Mouse (Mus musculus) embryonic facial prominence, embryonic 15.5 days (tissue): ENCODE measurements around the gene Olfr815. TPM values are rescaled to one million over a fixed set of nuclear protein-coding genes. Genes with fewer than 3 reads are reported as not detected.
"Not testable (repeated sequence)": the region's sequence is repeated elsewhere in the genome, so short reads cannot be mapped to it uniquely, and the experiment has no call there.

Source experiments
- ATAC-seq: fragments of 200-750 bp; cut with Nextera tagmentation; 2 replicates; pipeline ENCODE4 v1.8.0; 2017; ENCODE audit warnings: low read depth, moderate TSS enrichment; ENCODE audit not compliant: insufficient number of reproducible peaks, low FRiP score, low TSS enrichment
- H3K27ac ChIP-seq: fragments of 300-500 bp; sonication (generic); replicated peaks from 2 replicates; pipeline ENCODE4 v1.5.1; 2015; ENCODE audit warnings: mild to moderate bottlenecking, inconsistent platforms
- H3K27me3 ChIP-seq: fragments of 300-500 bp; sonication (generic); 2 replicates; pipeline ENCODE4 v1.6.1; 2015; ENCODE audit warnings: inconsistent platforms
- H3K36me3 ChIP-seq: fragments of 300-500 bp; sonication (generic); 2 replicates; pipeline ENCODE4 v1.6.1; 2015; ENCODE audit warnings: mild to moderate bottlenecking, inconsistent platforms
- H3K4me1 ChIP-seq: fragments of 300-500 bp; sonication (generic); 2 replicates; pipeline ENCODE4 v1.6.1; 2015; ENCODE audit warnings: inconsistent platforms
- H3K4me2 ChIP-seq: fragments of 300-500 bp; sonication (generic); replicated peaks from 2 replicates; pipeline ENCODE4 v1.6.1; 2015; ENCODE audit warnings: mild to moderate bottlenecking, inconsistent platforms
- H3K4me3 ChIP-seq: fragments of 300-500 bp; sonication (generic); replicated peaks from 2 replicates; pipeline ENCODE4 v1.5.1; 2015; ENCODE audit warnings: mild to moderate bottlenecking, inconsistent platforms
- H3K9ac ChIP-seq: fragments of 300-500 bp; sonication (generic); 2 replicates; pipeline ENCODE4 v1.6.1; 2015; ENCODE audit warnings: inconsistent platforms
- H3K9me3 ChIP-seq: fragments of 300-500 bp; sonication (generic); replicated peaks from 2 replicates; pipeline ENCODE4 v1.6.1; 2016; ENCODE audit warnings: inconsistent platforms
- WGBS: fragments of 180-500 bp; shearing (Covaris S2); methylation state at CpG from one replicate; pipeline ENCODE4 v1.1.7; 2015; 5-methylcytosine and 5-hydroxymethylcytosine counted together
- polyA plus RNA-seq: library from polyadenylated mRNA; unstranded; fragments of >200 nt; fragmentation: Nextera tagmentation; extraction: Ambion mirVana; gene quantifications from 2 replicates; pipeline ENCODE4 v1.2.1, GENCODE M21; 2015

The Olfr815 gene
- polyA plus RNA-seq = 0.17 TPM in 1 of 2 replicates, not detected in the other

DNA sequence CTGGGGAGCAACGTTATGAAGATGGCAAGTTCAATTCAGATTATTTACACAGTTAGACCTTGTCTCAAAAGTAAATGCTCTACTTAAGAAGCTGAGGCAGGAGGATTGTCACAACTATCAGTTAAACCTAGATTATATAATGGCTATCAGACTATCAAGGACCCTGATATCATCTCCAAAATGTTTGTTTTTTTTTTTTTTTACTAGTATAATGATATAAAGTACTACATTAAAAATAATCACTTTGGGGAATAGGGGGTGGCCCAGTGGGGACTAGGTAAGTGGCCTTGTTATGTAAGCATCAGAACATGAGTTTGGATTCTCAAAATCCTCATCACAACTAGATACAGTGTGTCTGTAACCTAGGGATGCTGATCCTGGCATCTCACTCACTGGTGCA lies at the start of gene Olfr815:
Gene Olfr815 (minus strand): TSS at position 101 of the 400 bp plus-strand sequence.
- ATAC-seq, H3K4me2 ChIP-seq: not testable (repeated sequence)
- WGBS = 64% methylated on average over 1 of the region's 1 CpGs

DNA sequence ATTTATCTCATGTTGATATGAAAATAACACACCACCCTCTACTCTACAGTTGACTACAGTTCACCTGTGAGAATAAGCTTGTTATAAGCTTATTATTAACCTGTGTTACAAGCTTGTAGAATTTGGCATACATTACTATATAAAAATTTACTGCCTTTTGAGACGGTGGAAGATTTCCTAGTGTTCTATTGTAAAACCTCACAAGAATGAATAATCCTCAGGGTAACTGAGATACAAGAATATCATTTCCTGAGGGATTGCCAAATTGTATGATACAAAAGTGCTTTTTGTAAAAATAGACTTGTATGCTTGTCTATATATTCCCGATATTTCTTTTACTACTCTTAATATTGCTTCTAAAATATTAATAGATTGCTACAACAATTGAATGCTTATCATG lies 43.3 kb upstream of the Olfr815 start, which contains the start of gene Olfr818:
Gene Olfr818 (minus strand): TSS at position 101 of the 400 bp plus-strand sequence.
- Histone ChIP-seq H3K4me3 (no peak within 1 kb of the TSS), H3K4me2 (no peak within 1 kb of the TSS), H3K9ac (no peak within 1 kb of the TSS), H3K9me3 (no peaks in the 10 kb centered on the region), H3K36me3 (no peaks in the 10 kb centered on the region), H3K27ac (no peak within 1 kb of the TSS), H3K27me3 (no peaks in the 10 kb centered on the region), H3K4me1 (no peaks in the 10 kb centered on the region)
- 96% methylated on average over 2 of the region's 2 CpGs for WGBS
- ATAC-seq = no peak

More for the DNA sequence above, at the start of gene Olfr815:
- not testable (repeated sequence) for H3K9me3 ChIP-seq, H3K4me3 ChIP-seq, H3K27me3 ChIP-seq, H3K27ac ChIP-seq, H3K4me1 ChIP-seq, H3K9ac ChIP-seq, H3K36me3 ChIP-seq

GRCm38 (mm10) chr10:129915497-129915896 lies 9.8 kb upstream of the Olfr815 start, which contains the start of gene Olfr816:
Gene Olfr816 (minus strand): TSS chr10:129915597.
- ATAC-seq = no peak
- no peak within 1 kb of the TSS for H3K4me2 ChIP-seq
- H3K9me3 ChIP-seq = no peaks in the 10 kb centered on the region
- no peak within 1 kb of the TSS for H3K9ac ChIP-seq
- H3K27me3 ChIP-seq = no peaks in the 10 kb centered on the region
- H3K4me1 ChIP-seq = no peaks in the 10 kb centered on the region
- no peak within 1 kb of the TSS for H3K4me3 ChIP-seq
- no peaks in the 10 kb centered on the region for H3K36me3 ChIP-seq
- H3K27ac ChIP-seq = no peak within 1 kb of the TSS
- 55% methylated on average over 1 of the region's 1 CpGs for WGBS

DNA sequence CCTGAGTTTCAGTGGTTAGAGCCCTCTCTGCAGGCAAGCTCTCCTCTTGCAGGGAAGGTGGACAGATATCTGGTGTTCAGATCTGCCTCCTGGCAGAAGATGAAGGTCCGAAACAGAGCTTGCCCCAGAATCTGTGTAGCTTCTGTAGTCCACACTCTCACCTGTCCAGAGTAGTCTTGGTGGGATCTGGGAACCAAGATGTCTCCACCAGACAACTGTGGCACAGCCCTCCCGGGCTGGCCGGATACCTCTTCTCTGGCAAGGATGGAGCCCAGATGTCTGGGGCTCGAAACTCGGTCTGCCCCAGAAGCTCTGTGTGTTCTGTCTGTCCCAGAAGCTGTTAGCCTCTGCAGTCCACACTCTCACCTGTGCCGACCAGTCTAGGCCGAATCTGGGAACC lies 19.7 kb downstream of the Olfr815 start:
- no peaks in the 10 kb centered on the region for H3K4me1 ChIP-seq
- WGBS = 84% methylated on average over 7 of the region's 7 CpGs
- no peak for ATAC-seq
- no peak overlapping the region for H3K4me3 ChIP-seq
- no peaks in the 10 kb centered on the region for H3K27me3 ChIP-seq
- H3K27ac ChIP-seq = no peak overlapping the region
- no peak overlapping the region for H3K9ac ChIP-seq
- no peaks in the 10 kb centered on the region for H3K9me3 ChIP-seq
- no peak overlapping the region for H3K4me2 ChIP-seq
- H3K36me3 ChIP-seq = no peaks in the 10 kb centered on the region

DNA sequence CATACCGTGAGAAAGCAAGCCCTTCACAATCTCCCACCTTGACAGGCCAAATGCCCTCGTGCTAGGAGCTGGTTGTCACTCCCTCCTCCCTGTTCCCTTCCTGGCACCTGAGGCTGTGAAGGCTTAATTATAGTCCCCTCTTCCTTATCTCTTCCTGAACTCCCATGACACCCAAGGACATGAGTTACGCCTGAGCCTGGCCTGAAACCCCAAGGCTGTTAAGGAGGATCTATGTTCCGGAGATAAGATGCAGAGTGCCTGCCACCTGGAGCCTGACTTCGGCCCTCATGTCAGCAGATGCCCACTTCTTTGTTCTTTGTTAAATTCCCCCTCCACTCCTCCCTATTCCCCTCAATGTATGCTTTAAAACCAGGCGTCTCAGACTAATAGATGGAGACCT lies 20.2 kb downstream of the Olfr815 start:
- not testable (repeated sequence) for H3K4me2 ChIP-seq, ATAC-seq, H3K4me3 ChIP-seq, H3K4me1 ChIP-seq, H3K27ac ChIP-seq, H3K9ac ChIP-seq, H3K36me3 ChIP-seq, H3K27me3 ChIP-seq, H3K9me3 ChIP-seq
- 76% methylated on average over 6 of the region's 6 CpGs for WGBS

GRCm38 (mm10) chr10:129879751-129880150 lies 25.9 kb downstream of the Olfr815 start, which contains the start of gene Olfr814:
Gene Olfr814 (minus strand): TSS chr10:129879851.
- H3K27ac ChIP-seq, H3K36me3 ChIP-seq, H3K4me3 ChIP-seq, H3K9me3 ChIP-seq, H3K4me1 ChIP-seq, H3K9ac ChIP-seq, H3K4me2 ChIP-seq, H3K27me3 ChIP-seq, ATAC-seq: not testable (repeated sequence)
- 63% methylated on average over 1 of the region's 1 CpGs for WGBS

DNA sequence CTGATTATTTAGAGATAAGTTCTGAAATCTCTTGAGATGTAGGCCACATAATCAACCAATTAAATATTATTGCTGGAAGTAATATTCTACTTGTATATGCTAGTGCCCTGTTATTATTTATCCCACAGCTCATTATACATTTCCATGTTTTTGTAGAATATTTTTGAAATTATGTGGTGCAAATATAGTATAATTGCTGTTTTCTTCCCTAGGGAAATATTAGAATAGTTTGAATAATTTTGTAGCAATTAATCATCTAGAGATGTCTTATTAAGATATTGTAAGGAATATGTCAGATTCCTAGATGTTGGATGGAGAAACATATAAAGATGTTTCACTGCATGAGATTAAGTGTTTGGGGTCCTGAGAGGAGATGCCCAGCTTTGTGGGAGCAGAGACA lies 50.6 kb downstream of the Olfr815 start, which contains the start of gene Olfr813:
Gene Olfr813 (plus strand): TSS at position 301 of the 400 bp plus-strand sequence.
- Histone ChIP-seq H3K27ac (no peak within 1 kb of the TSS), H3K4me2 (no peak within 1 kb of the TSS), H3K4me1 (no peaks in the 10 kb centered on the region), H3K9ac (no peak within 1 kb of the TSS), H3K9me3 (no peaks in the 10 kb centered on the region), H3K27me3 (no peaks in the 10 kb centered on the region), H3K4me3 (no peak within 1 kb of the TSS), H3K36me3 (no peaks in the 10 kb centered on the region)
- no peak for ATAC-seq

Other genes starting within 250 kb of the Olfr815 start
- not detected in 2 replicates for gene Olfr800, start 248.2 kb downstream of the Olfr815 start, polyA plus RNA-seq
- not detected in 2 replicates for gene Olfr801, start 232.0 kb downstream of the Olfr815 start, polyA plus RNA-seq
- gene Olfr802, start 217.7 kb downstream of the Olfr815 start, polyA plus RNA-seq = 0.03 and 0.07 TPM in 2 replicates
- gene Olfr803, start 211.6 kb downstream of the Olfr815 start, polyA plus RNA-seq = not detected in 2 replicates
- not detected in 2 replicates for gene Olfr804, start 202.7 kb downstream of the Olfr815 start, polyA plus RNA-seq
- 0.05 TPM in 1 of 2 replicates, not detected in the other for gene Olfr805, start 176.5 kb downstream of the Olfr815 start, polyA plus RNA-seq
- not detected in 2 replicates for gene Olfr806, start 163.9 kb downstream of the Olfr815 start, polyA plus RNA-seq
- gene Olfr807, start 148.1 kb downstream of the Olfr815 start, polyA plus RNA-seq = 0.17 TPM in 1 of 2 replicates, not detected in the other
- gene Olfr808, start 140.4 kb downstream of the Olfr815 start, polyA plus RNA-seq = not detected in 2 replicates
- 0.17 TPM in 1 of 2 replicates, not detected in the other for gene Olfr809, start 131.2 kb downstream of the Olfr815 start, polyA plus RNA-seq
- gene Olfr810, start 111.0 kb downstream of the Olfr815 start, polyA plus RNA-seq = 0.26 and 0.44 TPM in 2 replicates
- gene Olfr811, start 101.5 kb downstream of the Olfr815 start, polyA plus RNA-seq = not detected in 2 replicates
- gene Olfr812, start 59.8 kb downstream of the Olfr815 start, polyA plus RNA-seq = 0.13 and 0.41 TPM in 2 replicates
- 0.20 and 0.33 TPM in 2 replicates for gene Olfr813, start 50.5 kb downstream of the Olfr815 start, polyA plus RNA-seq
- not detected in 2 replicates for gene Olfr814, start 26.0 kb downstream of the Olfr815 start, polyA plus RNA-seq
- gene Olfr816, start 9.7 kb upstream of the Olfr815 start, polyA plus RNA-seq = not detected in 2 replicates
- not detected in 2 replicates for gene Olfr818, start 43.2 kb upstream of the Olfr815 start, polyA plus RNA-seq
- gene Olfr819, start 61.4 kb upstream of the Olfr815 start, polyA plus RNA-seq = 0.04 TPM in 1 of 2 replicates, not detected in the other
- 0.11 TPM in 1 of 2 replicates, not detected in the other for gene Olfr247, start 70.3 kb upstream of the Olfr815 start, polyA plus RNA-seq
- gene Gm10310, start 79.2 kb upstream of the Olfr815 start, polyA plus RNA-seq = 0.09 TPM in 1 of 2 replicates, not detected in the other
- gene Olfr820, start 106.8 kb upstream of the Olfr815 start, polyA plus RNA-seq = 0.04 and 0.11 TPM in 2 replicates
- gene Olfr821, start 124.5 kb upstream of the Olfr815 start, polyA plus RNA-seq = not detected in 2 replicates
- 0.23 TPM in 1 of 2 replicates, not detected in the other for gene Olfr822, start 165.3 kb upstream of the Olfr815 start, polyA plus RNA-seq
- gene Olfr823, start 209.5 kb upstream of the Olfr815 start, polyA plus RNA-seq = not detected in 2 replicates
- gene Olfr824, start 224.1 kb upstream of the Olfr815 start, polyA plus RNA-seq = not detected in 2 replicates